Mouse (Mus musculus) lung, postnatal 0 days (tissue): ENCODE data around the gene Rnaseh2b. TPM values are rescaled to one million over a fixed set of nuclear protein-coding genes. Genes with fewer than 3 reads are reported as not detected.

Experiments
- ATAC-seq: fragments of 200-750 bp; cut with Nextera tagmentation; 2 replicates; pipeline ENCODE4 v1.8.0; 2017; ENCODE audit warnings: moderate library complexity
- DNase-seq: peaks from one replicate; pipeline ENCODE4 v3.0.0-alpha.2; 2016; ENCODE audit warnings: low spot score
- H3K27ac ChIP-seq: fragments of 300-500 bp; sonication (generic); 2 replicates; pipeline ENCODE4 v1.5.1; 2014; ENCODE audit warnings: antibody characterized with exemption, mild to moderate bottlenecking, low read length, mixed read lengths
- H3K27me3 ChIP-seq: fragments of 300-500 bp; sonication (generic); replicated peaks from 2 replicates; pipeline ENCODE4 v1.6.1; 2014; ENCODE audit warnings: low read length, mixed read lengths; ENCODE audit not compliant: insufficient read depth
- H3K36me3 ChIP-seq: fragments of 300-500 bp; sonication (generic); 2 replicates; pipeline ENCODE4 v1.6.1; 2014; ENCODE audit warnings: low read length, mixed read lengths; ENCODE audit not compliant: insufficient read depth
- H3K4me1 ChIP-seq: fragments of 300-500 bp; sonication (generic); 2 replicates; pipeline ENCODE4 v1.6.1; 2014; ENCODE audit warnings: antibody characterized with exemption, low read depth, low read length, mixed read lengths; ENCODE audit not compliant: insufficient read depth
- H3K4me2 ChIP-seq: fragments of 300-500 bp; sonication (generic); replicated peaks from 2 replicates; pipeline ENCODE4 v1.6.1; 2014; ENCODE audit warnings: low read depth, mild to moderate bottlenecking, low read length, moderate library complexity, mixed read lengths
- H3K4me3 ChIP-seq: fragments of 300-500 bp; sonication (generic); 2 replicates; pipeline ENCODE4 v1.5.1; 2014; ENCODE audit warnings: low read depth, low read length
- H3K9ac ChIP-seq: fragments of 300-500 bp; sonication (generic); replicated peaks from 2 replicates; pipeline ENCODE4 v1.6.1; 2014; ENCODE audit warnings: low read depth, mild to moderate bottlenecking
- H3K9me3 ChIP-seq: fragments of 300-500 bp; sonication (generic); 2 replicates; pipeline ENCODE4 v1.6.1; 2016; ENCODE audit warnings: low read length, mixed read lengths
- CTCF ChIP-seq: IDR thresholded peaks from 2 replicates; pipeline ENCODE4 v1.5.1; 2016; ENCODE audit warnings: antibody characterized with exemption, mild to moderate bottlenecking
- EP300 ChIP-seq: IDR thresholded peaks from 2 replicates; pipeline ENCODE4 v1.6.1; 2016; ENCODE audit warnings: antibody characterized with exemption, mild to moderate bottlenecking, control low read depth
- WGBS: fragments of 180-500 bp; shearing (Covaris S2); extraction: QIAGEN DNeasy Blood & Tissue Kit; methylation state at CpG from one replicate; pipeline ENCODE4 v1.1.7; 2014; 5-methylcytosine and 5-hydroxymethylcytosine counted together
- polyA plus RNA-seq: library from polyadenylated mRNA; unstranded; fragments of >200 nt; fragmentation: Nextera tagmentation; extraction: Ambion mirVana; gene quantifications from 2 replicates; pipeline ENCODE4 v1.2.1, GENCODE M21; 2015

Gene Rnaseh2b
- polyA plus RNA-seq, 1 experiment from 2014 or later, result 27.8 TPM

GRCm38 (mm10) chr14:62323457-62323856 lies 31.1 kb downstream of the Rnaseh2b start:
- WGBS, result 78% methylated on average over 5 of the region's 5 CpGs
- no peak overlapping the region for H3K27ac ChIP-seq

DNA sequence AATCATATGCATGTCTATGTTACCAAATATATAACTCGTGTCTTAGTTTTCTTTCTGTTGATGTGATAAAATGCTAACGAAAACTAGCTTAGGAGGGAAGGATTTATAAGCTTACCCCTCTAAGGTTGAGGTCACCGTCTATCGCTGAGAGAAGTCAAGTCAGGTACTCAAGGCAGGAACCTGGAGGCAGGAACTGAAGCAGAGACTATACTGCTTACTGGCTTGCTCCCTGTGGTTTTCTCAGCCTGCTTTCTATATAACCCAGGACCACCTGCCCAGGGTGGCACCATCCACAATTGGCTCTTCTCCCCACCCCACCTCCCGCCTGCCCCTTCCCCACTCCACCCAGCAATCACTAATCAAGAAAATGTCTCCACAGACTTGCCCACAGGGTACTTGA lies 32.6 kb downstream of the Rnaseh2b start:
- 89% methylated on average over 5 of the region's 5 CpGs for WGBS
- no peak for ATAC-seq
- H3K9me3 ChIP-seq, result no peaks in the 10 kb centered on the region

More at GRCm38 (mm10) chr14:62323457-62323856, 31.1 kb downstream of the Rnaseh2b start:
- H3K4me3 ChIP-seq, result no peak overlapping the region
- no peak for DNase-seq
- no peak overlapping the region for H3K4me2 ChIP-seq
- H3K9me3 ChIP-seq, result no peaks in the 10 kb centered on the region
- H3K4me1 ChIP-seq, result no peaks in the 10 kb centered on the region
- TF ChIP-seq EP300 (no peak), CTCF (no peak)
- H3K36me3 ChIP-seq, result no peaks in the 10 kb centered on the region
- no peaks in the 10 kb centered on the region for H3K27me3 ChIP-seq
- no peak for ATAC-seq
- no peak overlapping the region for H3K9ac ChIP-seq

DNA sequence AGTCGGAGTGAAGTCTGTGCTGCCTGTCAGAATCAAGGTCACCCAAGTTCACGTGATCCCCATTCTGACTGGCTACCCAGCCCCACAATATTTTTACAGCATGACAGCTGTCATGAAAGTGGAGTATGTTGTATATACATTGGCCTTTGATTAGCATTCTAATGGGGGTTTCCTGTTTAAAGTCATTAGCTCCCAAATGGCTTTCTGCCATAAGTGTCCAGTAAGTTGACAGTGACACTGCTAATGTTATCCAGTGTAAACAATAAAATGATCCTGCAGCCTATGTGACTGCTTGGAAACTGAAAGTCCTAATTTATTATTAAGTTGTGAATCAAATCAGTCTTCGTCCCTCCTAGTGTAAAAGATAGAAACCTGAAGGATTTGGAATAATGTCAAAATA lies 33.6 kb downstream of the Rnaseh2b start:
- no peaks in the 10 kb centered on the region for H3K9me3 ChIP-seq
- no peaks in the 10 kb centered on the region for H3K36me3 ChIP-seq
- no peaks in the 10 kb centered on the region for H3K27me3 ChIP-seq
- no peak for ATAC-seq
- peak; percentile 9 for DNase-seq
- H3K27ac ChIP-seq, result no peak overlapping the region
- TF ChIP-seq CTCF (no peak), EP300 (no peak)
- H3K4me1 ChIP-seq, result no peaks in the 10 kb centered on the region
- 44% methylated on average over 3 of the region's 3 CpGs for WGBS
- H3K9ac ChIP-seq, result no peak overlapping the region
- no peak overlapping the region for H3K4me3 ChIP-seq
- no peak overlapping the region for H3K4me2 ChIP-seq

More for the DNA sequence above, 32.6 kb downstream of the Rnaseh2b start:
- Histone ChIP-seq H3K4me2 (no peak overlapping the region), H3K36me3 (no peaks in the 10 kb centered on the region), H3K27me3 (no peaks in the 10 kb centered on the region), H3K4me1 (no peaks in the 10 kb centered on the region), H3K27ac (no peak overlapping the region), H3K9ac (no peak overlapping the region), H3K4me3 (no peak overlapping the region)
- no peak for DNase-seq
- TF ChIP-seq CTCF (no peak), EP300 (no peak)

DNA sequence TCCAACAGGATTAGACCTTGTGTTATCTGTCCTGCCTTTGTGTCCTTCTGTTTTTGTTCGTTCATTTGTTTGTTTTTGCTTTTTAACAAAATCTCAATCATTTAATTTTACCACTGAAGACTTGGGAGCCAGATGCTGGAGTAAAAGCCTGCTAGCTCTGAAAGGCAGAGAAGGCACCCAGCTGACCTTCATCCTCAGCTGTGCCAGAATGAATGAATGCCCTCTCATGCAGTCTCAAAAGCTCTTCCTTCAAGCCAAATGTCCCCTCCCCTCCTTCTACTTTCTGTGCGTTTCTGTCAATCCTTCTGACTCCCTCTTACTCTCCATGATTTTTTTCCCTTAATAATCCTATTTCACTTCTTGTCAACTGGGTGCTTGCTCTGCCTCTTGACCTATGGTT lies 34.8 kb downstream of the Rnaseh2b start:
- H3K9ac ChIP-seq, result no peak overlapping the region
- TF ChIP-seq CTCF (no peak), EP300 (no peak)
- no peak for DNase-seq
- ATAC-seq, result no peak
- H3K9me3 ChIP-seq, result no peaks in the 10 kb centered on the region
- 13% methylated on average over 2 of the region's 2 CpGs for WGBS
- no peaks in the 10 kb centered on the region for H3K36me3 ChIP-seq
- no peaks in the 10 kb centered on the region for H3K27me3 ChIP-seq
- no peaks in the 10 kb centered on the region; the same call in 1 of the 2 replicates for H3K4me1 ChIP-seq
- no peak overlapping the region for H3K27ac ChIP-seq
- no peak overlapping the region for H3K4me2 ChIP-seq
- no peak overlapping the region for H3K4me3 ChIP-seq

DNA sequence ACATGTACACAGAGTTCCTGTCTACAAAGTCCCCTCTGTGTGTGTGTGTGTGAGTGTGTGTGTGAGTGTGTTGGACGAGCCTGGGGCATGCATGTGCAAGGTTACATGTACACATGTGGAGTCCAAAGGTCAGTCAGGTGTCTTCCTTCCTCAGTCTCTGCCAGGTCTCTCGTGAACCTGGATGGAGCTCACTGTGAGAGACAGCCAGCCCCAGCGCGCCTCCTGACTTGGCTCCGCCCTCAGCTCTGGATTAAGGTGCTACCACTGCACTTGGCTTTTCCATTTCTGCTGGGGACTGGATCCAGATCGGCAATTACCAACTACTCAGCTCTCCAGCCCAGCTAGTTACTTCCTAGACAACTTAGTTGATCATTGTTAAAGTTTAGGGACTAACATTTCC lies 36.2 kb downstream of the Rnaseh2b start:
- no peak for TF ChIP-seq CTCF
- no peaks in the 10 kb centered on the region for H3K36me3 ChIP-seq

DNA sequence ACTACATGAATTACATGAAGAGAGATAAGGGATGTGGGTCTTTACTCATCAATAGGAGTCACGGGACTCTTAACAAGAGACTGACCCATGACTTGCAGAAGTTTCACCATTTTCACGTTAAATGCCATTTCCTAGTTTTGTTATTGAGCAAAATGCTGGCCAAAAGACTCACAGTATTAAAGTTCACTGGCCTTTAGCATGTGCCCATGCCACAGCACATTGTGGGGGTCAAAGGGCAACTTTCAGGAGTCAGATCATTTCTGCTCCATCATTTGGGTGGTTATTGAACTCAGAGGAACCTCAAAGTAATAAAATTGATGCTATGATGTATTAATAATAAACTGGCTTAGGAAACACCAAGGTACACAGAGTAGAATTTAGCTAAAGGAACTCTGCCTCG lies 37.2 kb downstream of the Rnaseh2b start:
- Histone ChIP-seq H3K9ac (no peak overlapping the region), H3K27me3 (no peaks in the 10 kb centered on the region), H3K9me3 (no peaks in the 10 kb centered on the region), H3K36me3 (no peaks in the 10 kb centered on the region), H3K27ac (no peak overlapping the region), H3K4me3 (no peak overlapping the region), H3K4me1 (no peaks in the 10 kb centered on the region; the same call in 1 of the 2 replicates), H3K4me2 (no peak overlapping the region)
- no peak for TF ChIP-seq EP300
- TF ChIP-seq CTCF, result no peak
- WGBS, result 81% methylated on average over 3 of the region's 3 CpGs
- ATAC-seq, result no peak
- no peak for DNase-seq

More for the DNA sequence above, 36.2 kb downstream of the Rnaseh2b start:
- ATAC-seq (no peak), DNase-seq (no peak)
- WGBS, result 37% methylated on average over 6 of the region's 6 CpGs
- Histone ChIP-seq H3K27me3 (no peaks in the 10 kb centered on the region), H3K9me3 (no peaks in the 10 kb centered on the region), H3K4me2 (no peak overlapping the region), H3K4me1 (no peaks in the 10 kb centered on the region; the same call in 1 of the 2 replicates), H3K4me3 (no peak overlapping the region), H3K9ac (no peak overlapping the region), H3K27ac (no peak overlapping the region)

DNA sequence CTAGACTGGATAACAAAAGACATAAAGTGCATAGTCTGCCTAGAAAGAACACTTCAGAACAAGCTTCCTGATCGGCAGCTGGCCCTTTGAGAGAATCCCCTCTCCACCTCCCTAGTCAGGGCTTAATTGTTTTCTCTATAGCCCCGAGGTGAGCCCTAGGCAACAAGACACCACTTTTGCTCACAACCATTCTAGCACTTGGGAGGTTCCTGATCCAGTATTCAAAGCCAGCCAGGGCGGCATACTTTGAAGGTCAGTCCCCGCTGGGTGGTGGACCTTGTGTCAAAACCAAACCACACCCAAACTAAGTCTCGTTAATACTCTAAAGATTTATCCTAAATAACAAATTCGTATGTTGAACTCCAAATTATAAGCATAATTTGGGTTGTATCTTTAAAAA lies 39.1 kb downstream of the Rnaseh2b start:
- 0 out of 2 replicates have a peak overlapping the region, but pooled peaks have one; percentile 16 for H3K9ac ChIP-seq
- WGBS, result 19% methylated on average over 6 of the region's 6 CpGs
- H3K36me3 ChIP-seq, result no peaks in the 10 kb centered on the region
- H3K4me1 ChIP-seq, result no peaks in the 10 kb centered on the region; the same call in 1 of the 2 replicates
- peak overlapping the region; percentile 73 for H3K4me3 ChIP-seq
- ATAC-seq (no peak), DNase-seq (no peak)
- H3K27me3 ChIP-seq, result no peaks in the 10 kb centered on the region
- TF ChIP-seq CTCF (no peak), EP300 (no peak)
- H3K9me3 ChIP-seq, result no peaks in the 10 kb centered on the region
- H3K27ac ChIP-seq, result no peak overlapping the region
- peak overlapping the region; percentile 66 for H3K4me2 ChIP-seq
